Mouse (Mus musculus): Measurements from ENCODE around the gene Mctp1.

Mctp1 gene

DNA sequence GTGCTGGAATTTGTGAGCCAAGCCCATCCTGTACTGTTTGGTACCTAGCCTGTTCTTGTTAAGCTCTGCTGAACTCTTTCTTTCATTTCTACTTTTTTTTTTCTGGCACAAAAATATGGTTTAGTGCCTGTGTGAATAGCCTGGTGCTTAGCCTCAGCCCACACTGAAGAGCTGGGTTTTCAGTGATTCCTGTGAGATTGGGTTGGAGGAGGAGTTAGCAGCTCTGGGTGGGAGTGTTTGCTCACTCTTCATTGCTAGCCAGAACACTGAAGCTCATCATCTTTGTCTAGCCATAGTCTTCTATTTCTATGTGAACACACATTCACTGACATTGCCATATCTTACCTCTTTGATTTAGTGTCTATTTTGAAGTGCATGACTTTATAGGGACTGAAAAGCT, 225.1 kb downstream of the Mctp1 start:
- DNase-seq (ENCODE audit: low read depth, low spot score), result no peak

DNA sequence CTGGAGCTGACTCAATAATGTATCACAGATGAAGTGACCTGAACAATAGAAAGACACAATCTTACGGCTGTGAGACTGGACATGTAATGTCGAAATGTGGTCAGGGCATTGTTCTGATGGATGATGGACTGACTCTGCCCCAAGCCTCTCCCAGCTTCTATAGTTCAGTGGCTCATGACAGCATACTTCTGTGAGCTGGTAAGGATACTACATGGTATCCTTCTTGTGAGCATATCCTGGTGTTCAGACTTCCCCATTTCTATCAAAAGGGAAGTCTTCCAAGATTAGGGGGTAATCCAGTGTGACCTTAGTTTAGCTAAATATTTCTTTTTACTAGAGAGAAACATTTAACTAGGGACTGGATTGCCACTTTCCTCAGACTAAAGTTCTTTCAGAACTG, 227.2 kb downstream of the Mctp1 start:
- DNase-seq (ENCODE audit: low read depth, low spot score), result no peak

DNA sequence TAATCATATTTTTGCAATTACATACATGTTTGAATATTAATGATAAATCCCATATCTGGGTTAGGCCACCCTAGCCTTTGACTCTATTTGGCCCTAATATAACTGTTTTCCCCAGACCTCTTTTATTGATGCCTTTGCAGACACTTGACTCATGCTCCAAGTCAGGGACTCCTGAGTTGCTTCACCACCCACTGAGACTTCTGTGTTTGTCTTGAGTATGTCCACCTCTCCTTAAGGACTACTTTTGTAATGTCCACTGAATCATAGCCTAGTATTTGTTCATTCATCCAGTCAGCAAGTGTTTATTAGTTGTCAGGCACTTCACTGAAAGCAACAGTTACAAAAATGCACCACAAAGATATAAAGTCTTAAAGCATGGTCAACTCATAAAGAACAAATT, 235.8 kb downstream of the Mctp1 start:
- DNase-seq (ENCODE audit: low read depth, low spot score), result no peak

DNA sequence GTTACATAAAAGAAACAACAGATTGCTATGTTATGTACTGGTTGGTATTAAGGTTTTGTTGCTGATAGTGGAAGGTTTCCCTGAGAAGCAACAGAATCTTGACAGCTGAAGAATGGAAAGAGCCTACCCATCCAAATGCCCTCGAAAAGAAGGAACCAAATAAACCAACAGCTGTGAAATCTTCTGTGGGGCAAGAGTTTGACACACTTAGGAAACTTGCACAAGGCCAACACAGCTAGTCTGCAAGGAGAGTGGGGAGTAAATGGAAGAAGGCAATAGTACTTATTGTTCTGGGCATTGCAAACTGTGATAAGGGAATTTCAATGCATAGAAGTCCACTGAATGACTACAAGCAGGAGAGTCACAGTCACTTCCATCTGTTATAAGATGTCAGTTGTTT, 236.2 kb downstream of the Mctp1 start:
- no peak for DNase-seq (ENCODE audit: low read depth, low spot score)

DNA sequence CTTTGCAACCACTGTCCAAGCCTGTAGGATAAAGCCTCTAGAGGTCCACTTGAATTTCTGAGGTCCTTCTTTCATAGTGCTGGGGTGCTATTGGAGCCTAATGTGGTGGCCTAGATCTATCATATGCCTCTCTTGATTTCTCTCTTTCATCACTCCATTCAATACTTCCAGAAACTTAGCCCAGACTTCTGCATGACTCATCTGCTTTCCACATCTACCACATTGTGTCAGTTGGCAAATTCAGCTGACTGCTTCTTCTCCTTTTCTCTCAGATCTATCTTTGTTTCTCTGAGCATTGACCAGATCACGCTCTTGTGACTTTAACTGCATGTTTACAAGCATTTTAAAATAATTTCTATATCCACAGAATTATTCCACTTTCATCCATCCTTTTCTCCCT, 249.4 kb downstream of the Mctp1 start:
- peak; percentile 53 for DNase-seq (ENCODE audit: low read depth, low spot score)

DNA sequence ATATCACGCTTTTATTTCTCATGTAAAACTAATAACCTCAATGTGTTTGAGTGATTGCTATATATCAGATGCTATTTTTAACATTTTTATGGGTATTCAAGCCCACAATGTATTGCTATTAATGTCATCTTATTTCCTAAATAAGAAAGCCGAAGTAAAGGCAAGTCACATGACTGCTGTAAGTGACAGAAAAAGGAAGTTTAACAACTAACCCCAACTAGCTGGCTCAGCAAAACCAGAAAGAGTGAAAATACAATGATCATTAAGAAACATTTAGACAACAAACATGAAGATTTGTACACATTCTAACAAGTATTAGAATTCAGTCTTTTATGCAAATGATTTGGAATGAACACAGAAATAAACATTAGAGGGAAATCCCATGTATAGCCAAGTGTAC, 253.9 kb downstream of the Mctp1 start:
- DNase-seq (ENCODE audit: low read depth, low spot score), result no peak

DNA sequence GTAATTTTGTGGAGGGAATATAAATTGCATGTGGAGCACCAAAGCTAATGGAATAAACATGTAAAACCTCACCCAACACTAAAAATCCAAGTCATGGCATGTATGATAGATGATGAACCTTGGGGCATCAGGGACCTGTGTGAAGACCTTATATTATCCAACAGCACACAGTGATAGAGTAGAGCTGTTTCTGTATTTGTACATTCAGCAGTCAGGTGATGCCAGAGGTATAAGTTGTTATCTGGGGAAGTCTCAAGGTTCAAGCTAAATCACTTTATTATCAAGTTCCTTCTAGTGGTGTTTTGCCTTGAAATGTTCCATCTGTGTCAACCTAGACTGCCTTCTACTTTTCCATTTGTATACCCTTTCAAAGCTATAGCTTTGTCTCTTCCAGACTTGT, 275.2 kb downstream of the Mctp1 start:
- no peak for DNase-seq (ENCODE audit: low read depth, low spot score)

DNA sequence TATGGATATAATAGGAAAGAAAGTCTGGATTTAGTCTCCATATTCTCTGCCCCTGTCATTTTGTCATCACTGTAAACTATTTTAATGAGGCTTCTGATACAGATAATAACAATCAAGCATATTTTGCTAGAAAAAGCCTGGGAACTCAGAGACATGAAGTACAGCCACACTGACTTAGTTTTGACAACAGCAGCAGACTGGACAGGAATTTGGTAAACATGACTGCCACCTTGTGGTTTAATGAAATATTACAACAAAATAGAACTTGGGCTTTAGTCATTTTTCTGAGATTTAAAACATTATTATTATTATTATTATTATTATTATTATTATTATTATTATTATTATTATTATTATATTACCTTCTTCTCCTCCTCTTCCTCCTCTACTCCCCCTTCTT, 297.0 kb downstream of the Mctp1 start:
- DNase-seq (ENCODE audit: low read depth, low spot score), result peak; percentile 56

DNA sequence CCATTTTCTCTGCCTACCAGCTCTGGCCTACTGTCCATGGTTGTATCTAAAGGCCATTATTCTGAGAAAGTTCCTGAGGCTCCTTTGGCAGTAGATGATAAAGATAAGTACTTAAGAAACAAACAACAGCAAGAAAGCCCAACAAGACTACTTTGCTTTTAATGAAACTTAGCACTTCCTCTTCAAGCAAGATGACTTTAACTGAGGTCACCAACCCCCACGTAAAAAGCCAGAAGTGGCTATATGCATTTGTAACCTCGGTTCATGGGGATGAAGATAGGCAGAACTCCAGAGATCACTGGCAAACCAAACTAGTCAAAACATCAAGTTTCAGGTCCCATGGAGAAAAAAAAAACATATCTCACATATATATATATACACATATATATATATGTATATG, 305.0 kb downstream of the Mctp1 start:
- DNase-seq (ENCODE audit: low read depth, low spot score), result no peak

DNA sequence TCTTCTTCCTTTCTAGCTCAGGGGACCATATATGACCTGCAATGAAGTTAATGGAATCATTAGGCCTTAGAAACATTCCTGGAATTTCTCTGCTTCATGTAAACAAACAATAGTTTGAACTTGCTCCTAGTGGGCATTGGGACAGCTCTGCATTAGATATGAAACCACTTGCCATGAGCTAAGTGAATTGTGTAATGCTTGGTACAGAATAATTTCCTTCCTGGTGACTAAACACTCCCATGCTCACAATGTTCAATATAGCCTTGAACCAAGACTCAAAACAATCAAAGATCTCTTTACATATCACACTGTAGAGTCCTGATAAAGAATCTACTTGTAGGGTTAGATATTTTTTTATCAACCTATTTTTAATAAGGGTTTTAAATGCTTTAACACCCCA, 305.8 kb downstream of the Mctp1 start:
- DNase-seq (ENCODE audit: low read depth, low spot score), result peak; percentile 6

DNA sequence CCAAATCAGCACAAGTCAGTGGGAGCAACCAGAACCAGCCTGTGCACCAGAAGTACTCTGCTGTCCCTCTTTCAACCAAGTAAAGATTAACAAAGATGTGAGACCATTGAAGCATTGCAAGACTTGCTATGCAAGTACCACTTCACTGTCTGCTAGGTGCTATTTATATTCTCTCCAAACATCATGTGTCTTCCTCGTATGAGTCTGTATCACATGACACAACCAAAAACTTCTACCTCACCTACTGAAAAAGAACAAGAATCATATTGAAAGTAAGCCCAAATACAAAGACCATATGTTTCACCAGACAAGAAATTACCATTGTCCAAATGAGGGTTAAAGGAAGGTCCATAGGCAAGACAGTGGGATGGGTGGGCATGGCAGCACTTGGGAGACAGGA, 306.4 kb downstream of the Mctp1 start:
- no peak for DNase-seq (ENCODE audit: low read depth, low spot score)

DNA sequence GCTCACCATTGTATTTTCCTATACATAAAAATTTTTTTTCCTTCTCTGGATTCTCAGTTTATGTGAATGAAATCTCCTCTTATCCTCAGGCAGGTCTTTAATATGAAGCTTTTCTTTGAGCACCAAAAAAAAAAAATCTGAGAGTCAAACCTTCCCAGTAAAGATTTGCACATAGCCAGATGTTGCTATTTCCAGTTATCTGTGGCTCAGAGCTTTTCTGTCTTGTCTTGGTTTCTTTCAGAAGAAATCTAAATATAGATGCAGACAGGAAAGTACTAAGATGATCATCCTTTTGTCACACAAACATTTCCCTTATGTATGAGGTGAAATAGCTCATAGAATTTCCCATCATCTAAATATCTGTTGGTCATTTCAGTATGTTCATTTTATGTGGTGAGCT, 349.7 kb downstream of the Mctp1 start:
- no peak for DNase-seq (ENCODE audit: low read depth, low spot score)

DNA sequence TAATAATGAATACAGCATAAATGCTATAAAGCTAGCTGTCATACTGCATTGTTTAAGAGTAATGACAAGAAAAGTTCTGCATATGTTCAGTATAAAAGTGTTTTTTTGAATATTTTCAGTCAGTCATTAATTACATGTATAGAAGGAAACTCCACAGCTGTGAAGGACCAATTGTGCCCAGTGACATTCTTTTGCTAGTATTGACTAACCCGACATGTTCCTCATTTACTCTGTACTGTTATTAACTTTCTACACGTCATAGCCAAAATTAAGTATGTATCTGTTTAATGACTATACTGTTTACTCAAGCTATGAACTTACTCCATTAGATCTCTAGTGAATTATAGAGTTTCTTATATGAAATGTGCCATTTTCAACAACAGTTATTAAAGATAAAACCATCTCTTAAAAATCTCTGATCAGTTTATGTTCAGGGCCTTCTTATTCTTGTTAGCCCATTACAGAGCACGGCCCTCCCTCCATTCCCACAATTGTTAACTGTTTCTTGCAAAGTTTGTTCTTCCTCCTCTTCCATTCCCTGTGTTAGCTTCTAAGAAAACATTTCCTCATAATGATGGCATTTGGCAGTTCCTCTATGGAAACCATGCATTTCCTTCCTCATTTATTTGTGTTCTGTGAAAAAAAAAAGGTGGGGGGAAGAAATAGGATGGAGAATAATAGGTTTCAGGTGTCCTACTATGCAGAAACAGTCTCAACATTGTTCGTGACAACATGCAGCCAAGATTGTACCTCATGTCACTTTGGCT, 366.5 kb downstream of the Mctp1 start:
- no peak for DNase-seq (ENCODE audit: low read depth, low spot score)

DNA sequence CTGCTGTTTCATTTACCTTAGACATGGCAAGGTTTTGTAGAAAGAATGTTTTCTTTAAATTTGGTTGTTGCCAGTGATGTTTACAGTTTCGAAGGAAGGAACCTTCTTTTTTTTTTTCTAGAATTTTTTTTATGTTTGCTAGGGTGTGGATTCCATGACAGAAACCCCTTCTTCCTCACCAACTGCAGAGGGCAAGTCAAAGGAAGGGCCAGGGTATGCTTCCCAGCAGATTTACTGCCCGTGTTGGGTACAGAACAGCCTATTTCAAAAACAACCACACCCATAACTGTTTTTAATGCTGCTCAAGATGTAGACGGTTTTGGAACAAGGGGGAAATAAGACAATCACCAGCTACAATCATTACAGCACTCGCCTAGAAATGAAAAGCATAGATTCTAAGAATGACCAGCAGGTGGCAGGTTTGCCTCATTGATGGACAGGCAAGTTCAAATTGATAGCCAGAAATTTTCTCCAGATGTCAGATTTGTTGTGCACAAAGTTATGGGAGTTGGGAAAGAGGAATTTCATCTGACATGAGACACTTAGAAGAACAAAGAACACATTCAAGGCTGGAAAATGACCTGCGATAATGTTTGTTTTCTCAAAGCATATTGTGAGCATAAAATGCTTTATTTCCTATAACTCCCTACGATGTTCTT, 375.6 kb downstream of the Mctp1 start:
- peak; percentile 82 for DNase-seq (ENCODE audit: low read depth, low spot score)

DNA sequence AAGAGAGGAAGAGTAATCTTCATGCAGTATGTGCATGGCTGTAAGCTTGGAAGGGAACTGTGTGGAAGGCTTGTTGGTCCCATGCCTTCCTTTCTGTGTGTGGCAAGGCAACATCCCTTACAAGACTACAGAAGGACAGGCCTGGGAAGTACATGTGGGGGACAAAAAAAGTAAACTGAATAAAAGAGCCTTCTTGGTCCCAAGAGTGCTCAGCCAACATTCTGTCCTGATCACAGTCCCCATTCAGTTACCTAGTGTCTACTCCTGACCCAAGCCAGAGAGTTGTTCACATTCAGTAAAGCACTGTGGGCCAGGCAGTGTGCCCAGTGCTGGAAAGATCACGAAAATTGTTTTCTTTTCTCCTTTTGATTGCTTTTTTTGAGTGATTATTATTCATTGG, 415.3 kb downstream of the Mctp1 start:
- DNase-seq (ENCODE audit: low read depth, low spot score), result no peak

DNA sequence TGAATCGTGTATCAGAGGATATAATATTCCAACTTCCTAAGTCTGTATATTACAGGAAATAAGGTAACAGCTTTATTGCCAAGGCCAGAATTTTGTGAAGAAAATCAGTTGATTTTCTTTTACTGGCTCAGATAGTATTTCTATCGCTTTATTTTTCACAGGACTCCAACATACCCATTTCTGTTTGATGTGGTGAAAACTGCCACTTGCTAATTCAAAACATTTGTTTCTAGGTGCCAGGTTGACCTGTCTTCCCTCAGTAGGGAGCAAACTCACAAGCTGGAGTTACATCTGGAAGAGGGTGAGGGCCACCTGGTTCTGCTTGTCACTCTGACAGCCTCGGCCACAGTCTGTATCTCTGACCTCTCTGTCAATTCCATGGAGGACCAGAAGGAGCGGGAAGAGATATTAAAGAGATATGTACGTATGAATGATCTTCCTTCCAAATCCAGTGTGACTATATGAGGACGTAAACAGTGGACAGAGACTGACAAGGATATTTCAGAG, 416.8 kb downstream of the Mctp1 start:
- no peak for DNase-seq (ENCODE audit: low read depth, low spot score)

DNA sequence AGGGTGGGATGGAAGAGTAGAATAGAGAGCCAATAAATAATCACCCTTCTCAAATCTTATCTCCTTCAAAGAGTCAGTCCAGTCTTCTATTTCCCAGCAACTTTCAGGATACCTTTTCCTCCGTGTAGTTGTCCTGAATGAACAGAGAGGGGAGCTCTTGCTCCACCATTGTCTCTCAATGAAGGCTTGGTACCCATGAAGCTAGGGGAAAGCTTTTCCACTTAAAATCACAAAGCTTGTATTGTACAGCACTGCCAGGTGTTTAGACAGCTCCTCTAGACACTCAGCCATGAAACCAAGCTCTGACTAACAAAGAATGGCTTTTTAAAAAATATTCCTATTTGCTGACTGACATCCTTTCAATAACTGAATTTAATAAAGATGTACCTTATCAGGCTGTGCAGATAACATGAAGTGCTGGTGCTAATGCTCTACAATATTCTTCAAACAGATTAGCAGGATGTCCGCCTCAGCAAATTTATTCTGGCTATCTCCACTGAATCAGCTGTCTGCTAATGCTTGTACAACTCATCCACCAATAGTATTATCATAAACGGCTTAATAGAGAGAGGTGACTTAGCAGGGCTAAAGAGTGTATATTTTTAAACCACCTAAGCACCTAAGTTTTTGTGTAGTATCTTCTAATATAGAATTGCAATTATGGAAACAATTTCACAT, 417.9 kb downstream of the Mctp1 start:
- peak; percentile 44 for DNase-seq (ENCODE audit: low read depth, low spot score)

DNA sequence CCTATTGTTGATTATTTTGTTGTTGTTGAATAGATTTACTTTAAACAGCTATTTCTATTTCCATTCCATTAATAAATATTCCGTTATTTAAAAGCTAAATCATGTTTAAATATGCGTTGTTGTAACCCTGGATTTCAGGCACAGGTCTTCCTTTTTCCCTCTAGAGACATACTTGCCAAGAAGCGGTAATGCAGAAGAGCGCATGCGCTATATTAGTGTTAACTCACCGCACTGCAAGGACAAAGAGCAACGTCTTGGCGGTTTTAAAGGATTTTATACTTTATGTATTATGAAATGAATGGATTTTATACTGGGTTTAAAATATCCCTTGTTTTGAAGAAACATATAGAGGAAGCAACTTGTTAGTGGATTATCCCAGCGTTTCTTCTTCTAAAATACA, 418.6 kb downstream of the Mctp1 start:
- no peak for DNase-seq (ENCODE audit: low read depth, low spot score)

DNA sequence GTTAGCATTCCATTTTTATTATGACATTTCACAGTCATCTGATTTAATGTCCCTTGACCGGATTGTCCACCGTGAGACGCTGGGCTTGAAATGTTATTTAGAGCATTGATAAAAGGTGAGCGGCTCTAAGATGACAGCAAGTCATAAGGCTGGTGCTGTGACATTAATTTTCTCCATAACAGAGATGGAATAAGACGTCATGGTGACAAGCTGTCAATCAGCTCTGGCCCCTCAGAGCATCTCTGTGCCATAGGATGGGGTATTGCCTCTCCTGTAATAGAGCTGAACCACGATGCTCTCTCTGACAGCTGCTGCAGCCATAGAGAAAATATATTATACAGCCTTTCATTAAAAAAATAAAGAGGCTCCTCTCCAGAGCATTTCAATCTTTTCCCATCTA, 419.5 kb downstream of the Mctp1 start:
- DNase-seq (ENCODE audit: low read depth, low spot score), result no peak

DNA sequence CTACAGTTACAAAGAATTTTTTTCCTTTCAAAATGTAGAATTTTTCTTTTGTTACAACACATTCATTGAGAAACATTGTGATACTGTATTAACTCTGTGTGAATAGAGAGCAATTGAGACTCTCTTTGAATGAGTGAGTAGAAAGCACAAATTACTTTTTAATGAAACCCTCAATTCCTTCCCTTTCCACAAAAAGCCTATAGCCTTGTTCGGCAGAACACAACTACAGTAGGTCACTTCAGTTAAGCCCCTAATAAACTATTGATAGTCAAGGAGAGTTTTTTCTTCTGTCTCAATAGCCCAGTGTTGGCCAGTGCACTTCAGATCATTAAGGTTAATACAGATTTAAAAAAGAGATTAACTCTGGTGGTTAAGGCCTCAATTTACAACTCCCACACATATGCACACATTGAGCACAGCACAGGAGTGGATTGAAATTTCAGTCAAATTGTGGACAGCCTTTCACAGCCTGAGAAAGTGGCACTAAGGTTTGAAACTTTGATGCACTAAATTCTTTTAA, 424.6 kb downstream of the Mctp1 start:
- no peak for DNase-seq (ENCODE audit: low read depth, low spot score)

DNA sequence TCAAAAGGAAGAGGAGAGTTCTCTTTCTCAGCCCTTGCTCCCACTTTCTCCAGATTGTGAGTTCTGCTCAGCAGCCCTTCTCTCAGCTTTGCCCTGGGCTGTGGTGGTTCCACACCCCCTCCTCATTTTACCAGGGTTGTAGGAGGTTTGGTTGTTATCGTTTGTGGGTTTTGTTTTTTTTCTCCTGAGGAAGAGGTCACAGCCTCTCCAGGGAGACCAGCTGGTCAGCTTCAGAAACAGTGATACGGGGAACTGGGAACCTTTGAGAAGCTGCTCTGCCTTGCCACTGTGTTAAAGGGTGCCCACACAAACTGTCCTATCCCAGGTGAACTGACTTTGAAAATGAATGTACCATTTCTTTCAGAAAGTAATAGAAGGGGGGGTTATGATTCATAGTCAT, 425.5 kb downstream of the Mctp1 start:
- DNase-seq (ENCODE audit: low read depth, low spot score), result no peak

DNA sequence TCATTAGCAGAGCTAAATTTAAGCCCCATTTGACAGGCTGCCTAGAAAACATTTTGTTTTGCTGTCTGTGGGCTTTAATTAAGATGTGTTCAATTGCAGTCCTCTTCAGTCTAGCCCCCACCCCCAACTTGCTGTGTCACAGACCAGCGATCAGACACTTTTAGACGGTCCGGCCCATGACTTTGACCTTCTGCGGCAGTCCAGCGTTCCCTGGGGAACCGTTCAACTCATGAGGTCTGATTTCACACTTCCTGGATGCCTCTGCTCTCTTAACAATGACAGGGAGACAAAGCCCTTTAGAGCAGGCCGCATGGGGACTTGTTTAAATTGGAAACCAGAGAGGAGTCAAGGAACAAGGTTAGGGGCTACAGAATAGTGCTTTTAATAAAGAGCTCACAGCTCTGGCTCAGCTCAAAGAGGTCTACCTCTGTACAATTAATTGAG, 426.2 kb downstream of the Mctp1 start:
- peak; percentile 24 for DNase-seq (ENCODE audit: low read depth, low spot score)
